8 mouse cellular contexts compared by ENCODE assay signal in genomic region chr14:14701710-14702329, GRCm38 (mm10). TPM values are rescaled to one million over a fixed set of nuclear protein-coding genes. Genes with fewer than 3 reads are reported as not detected.
A peak's percentile ranks its signal among the peaks of the same experiment; 100 is the strongest.
DNase-seq lines count a peak whose midpoint lies in the region; ATAC-seq and TF ChIP-seq lines count a peak whose summit lies in the region.

Slc4a7 (plus strand) TSS chr14:14702279.

- no peak for ATAC-seq in CD4-positive, CD25-positive, alpha-beta regulatory T cell, adult 4 months
- peak; percentile 0; the same call in 1 of the 2 replicates for ATAC-seq in forebrain, embryonic 11.5 days (replicated peaks; ENCODE audit: low FRiP score)

- H3K9ac ChIP-seq in forebrain, embryonic 11.5 days (ENCODE audit: low read length): peak within 1 kb of the TSS; percentile 98

- no peaks in the 10 kb centered on the region; the same call in 1 of the 2 replicates for H3K4me1 ChIP-seq in cerebellum, adult 2 months (ENCODE audit: control insufficient read depth, insufficient read depth, low read length)
- no peaks in the 10 kb centered on the region for H3K4me1 ChIP-seq in forebrain, embryonic 11.5 days (replicated peaks; ENCODE audit: control insufficient read depth, insufficient read depth, low read length)
- peaks cover 36% of the 10 kb centered on the region for H3K4me1 ChIP-seq in megakaryocyte, embryonic 14.5 days

- H3K4me2 ChIP-seq in forebrain, embryonic 11.5 days (ENCODE audit: low read depth, low read length, severe bottlenecking): peak within 1 kb of the TSS; percentile 65; the same call in 1 of the 2 replicates

- no peak for TF ChIP-seq CTCF in cerebellum, adult 2 months (IDR thresholded peaks at IDR 0.05; ENCODE audit: borderline replicate concordance, insufficient read depth, low read depth, low read length)

- 91% methylated on average over 5 of the region's 5 CpGs for WGBS in cerebellum, adult 2 months
- WGBS in forebrain, embryonic 11.5 days: 86% methylated on average over 5 of the region's 5 CpGs

- no peak for TF ChIP-seq POLR2A in cerebellum, adult 2 months (IDR thresholded peaks at IDR 0.05; ENCODE audit: borderline replicate concordance, insufficient read depth, low read length)

- DNase-seq in cerebellum, adult 2 months: no peak
- no peak for DNase-seq in cerebellum, adult 11-12 months
- no peak for DNase-seq in forebrain, embryonic 11.5 days (ENCODE audit: low spot score)
- peak; percentile 35 for DNase-seq in induced T-regulatory cell, adult 2 months (ENCODE audit: low read depth)
- no peak for DNase-seq in urinary bladder, adult 18-20 months (ENCODE audit: low spot score in 2 of 2)
- DNase-seq in thymus, postnatal 10 days (ENCODE audit: low spot score in 2 of 2): no peak

- no peaks in the 10 kb centered on the region for H3K36me3 ChIP-seq in forebrain, embryonic 11.5 days (ENCODE audit: control insufficient read depth, insufficient read depth, low read length)
- no peaks in the 10 kb centered on the region for H3K36me3 ChIP-seq in megakaryocyte, embryonic 14.5 days (replicated peaks; ENCODE audit: low read length)

- peak within 1 kb of the TSS; percentile 75 for H3K4me3 ChIP-seq in cerebellum, adult 2 months (replicated peaks; ENCODE audit: insufficient read depth, low read depth, low read length)
- H3K4me3 ChIP-seq in forebrain, embryonic 11.5 days (ENCODE audit: low read depth, low read length): peak within 1 kb of the TSS; percentile 84
- H3K4me3 ChIP-seq in megakaryocyte, embryonic 14.5 days (replicated peaks): peak within 1 kb of the TSS; percentile 95

- H3K27me3 ChIP-seq in cerebellum, adult 2 months (ENCODE audit: control insufficient read depth, insufficient read depth, low read length): no peaks in the 10 kb centered on the region
- no peaks in the 10 kb centered on the region for H3K27me3 ChIP-seq in forebrain, embryonic 11.5 days (ENCODE audit: control insufficient read depth, insufficient read depth, low read length)
- no peaks in the 10 kb centered on the region for H3K27me3 ChIP-seq in megakaryocyte, embryonic 14.5 days (replicated peaks)

- H3K9me3 ChIP-seq in forebrain, embryonic 11.5 days (ENCODE audit: control insufficient read depth, low read length): no peaks in the 10 kb centered on the region
- no peaks in the 10 kb centered on the region for H3K9me3 ChIP-seq in megakaryocyte, embryonic 14.5 days

- H3K27ac ChIP-seq in cerebellum, adult 2 months (ENCODE audit: insufficient read depth, low read length): no peak within 1 kb of the TSS
- H3K27ac ChIP-seq in forebrain, embryonic 11.5 days (ENCODE audit: low read depth, low read length): peak within 1 kb of the TSS; percentile 96

RNA-seq across cellular contexts. Expression of gene Slc4a7, which starts in this region (rescaled TPM):
- 9.8 and 11.8 TPM in 2 replicates for polyA plus RNA-seq in cerebellum, adult 2 months (2012; rRNA removed)
- 10 to 100 TPM; 33.7 to 34.8 TPM for polyA plus RNA-seq in CD4-positive, CD25-positive, alpha-beta regulatory T cell, adult 4 months (2017; shearing (Covaris generic))
- polyA plus RNA-seq in forebrain, embryonic 11.5 days (2014; fragmentation: Nextera tagmentation; extraction: Ambion mirVana): 31.7 and 33.5 TPM in 2 replicates
- polyA plus RNA-seq in megakaryocyte, embryonic 14.5 days (2012; ENCODE audit: insufficient read depth, low replicate concordance): 0.15 TPM in 1 of 2 replicates, not detected in the other
